Mouse (Mus musculus) left cerebral cortex, adult 18-20 months (tissue): ENCODE data around the gene Vat1l. TPM values are rescaled to one million over a fixed set of nuclear protein-coding genes. Genes with fewer than 3 reads are reported as not detected.
A peak's percentile ranks its signal among the peaks of the same experiment; 100 is the strongest.

Source experiments
- DNase-seq, 2 experiments: peaks; one replicate each; pipeline ENCODE4 v3.0.0; 2021 to 2022; ENCODE audit warnings: low spot score in 2 of 2, mixed read lengths in 1 of 2
- total RNA-seq, 2 experiments: library from RNA; stranded (reverse); gene quantifications; 2 replicates each; pipeline ENCODE4 v1.2.3; 2021

The Vat1l gene
- total RNA-seq, 2 experiments from 2014 or later = 43.2 to 47.7 TPM

GRCm38 (mm10) chr8:114387494-114387893 is 182.1 kb downstream of the Vat1l start:
- no peak for DNase-seq

GRCm38 (mm10) chr8:114390465-114391254 is 185.2 kb downstream of the Vat1l start:
- DNase-seq = no peak

GRCm38 (mm10) chr8:114398326-114398725 is 192.9 kb downstream of the Vat1l start:
- DNase-seq = no peak

GRCm38 (mm10) chr8:114399273-114399672 is 193.9 kb downstream of the Vat1l start:
- no peak for DNase-seq

GRCm38 (mm10) chr8:114401679-114402078 is 196.3 kb downstream of the Vat1l start:
- DNase-seq = no peak

GRCm38 (mm10) chr8:114411421-114411820 is 206.0 kb downstream of the Vat1l start:
- no peak for DNase-seq

- DNase-seq = no peak
These were observed 212.4 kb downstream of the Vat1l start, which contains the start of gene Clec3a for GRCm38 (mm10) chr8:114417786-114418185. Gene Clec3a, plus strand, starts transcription at chr8:114418086.

GRCm38 (mm10) chr8:114418486-114418885 is 213.1 kb downstream of the Vat1l start:
- DNase-seq = no peak

- DNase-seq = no peak
These were observed 213.5 kb downstream of the Vat1l start for GRCm38 (mm10) chr8:114418904-114419303.

GRCm38 (mm10) chr8:114421544-114421943 is 216.1 kb downstream of the Vat1l start:
- peak; percentile 25 to 59 for DNase-seq

Other genes starting within 250 kb of the Vat1l start
- 1 to 10 TPM; 3.6 to 6.7 TPM for gene Nudt7, start 72.1 kb upstream of the Vat1l start, total RNA-seq
- not detected for gene Clec3a, start 212.5 kb downstream of the Vat1l start, total RNA-seq
- gene Wwox, start 234.0 kb downstream of the Vat1l start, total RNA-seq = 10 to 100 TPM; 17.9 to 18.2 TPM